Mouse (Mus musculus) kidney, postnatal 36 days (tissue): ENCODE data around the gene Cyth1.

ENCODE experiments used
- DNase-seq, 2 experiments: peaks; one replicate each; pipeline ENCODE4 v3.0.0; 2021 to 2022; ENCODE audit warnings: mixed read lengths in 2 of 2

The Cyth1 gene

DNA sequence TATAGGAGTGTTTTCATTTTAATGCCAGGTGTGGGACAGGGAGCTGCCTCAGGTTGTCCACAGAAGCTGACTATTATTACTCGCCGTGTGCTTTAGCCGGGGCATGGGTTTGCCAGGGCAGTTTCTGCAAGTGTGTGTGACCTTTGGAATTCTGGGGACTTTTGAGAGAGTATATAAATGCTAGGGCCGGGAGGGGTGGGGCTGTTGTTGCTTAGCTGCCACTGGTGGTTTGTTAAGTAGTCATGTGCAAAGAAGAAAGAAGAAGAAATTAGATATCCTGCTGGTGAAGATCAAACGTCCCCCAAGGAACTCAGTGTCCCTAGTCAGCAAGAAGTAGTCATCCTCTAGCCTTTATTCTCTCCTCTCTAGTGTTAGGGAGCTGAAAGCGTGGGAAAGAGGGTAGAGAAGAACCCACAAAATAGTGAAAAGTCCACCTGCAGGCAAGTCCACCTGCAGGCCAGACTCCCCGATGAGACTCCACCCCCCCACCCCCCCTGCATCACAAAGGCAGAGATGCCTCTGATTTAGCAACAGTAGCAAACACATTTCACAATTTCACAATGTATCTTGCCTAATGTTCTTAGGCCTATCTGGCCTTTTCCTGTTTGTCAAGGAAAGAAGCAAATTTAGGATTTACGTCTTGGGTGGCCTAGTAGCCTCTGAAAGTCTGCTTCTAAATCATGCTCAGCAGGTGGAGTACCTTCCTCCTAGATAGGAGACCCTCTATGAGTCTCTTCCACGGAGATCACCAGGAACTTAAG lies 100.3 kb downstream of the Cyth1 start:
- no peak for DNase-seq

DNA sequence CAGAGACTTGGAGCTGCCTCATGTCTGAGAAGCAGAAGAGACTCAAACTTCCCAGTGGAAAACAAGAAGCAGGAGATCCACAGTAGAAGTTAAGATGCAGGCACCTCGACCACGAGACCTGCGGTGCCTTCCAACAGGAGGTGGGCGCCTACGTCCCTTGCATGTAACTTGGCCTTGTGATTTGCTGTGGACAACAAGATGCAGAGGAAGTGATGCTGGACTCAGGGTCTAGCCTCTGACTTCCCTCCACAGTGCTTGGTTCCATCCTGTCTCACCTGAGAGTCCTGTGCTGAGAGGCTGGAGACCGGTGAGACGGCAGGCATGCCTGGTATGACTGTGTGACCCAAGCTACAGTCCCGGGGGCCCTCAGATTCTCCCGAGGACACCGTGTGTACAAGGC lies 101.9 kb downstream of the Cyth1 start:
- DNase-seq: no peak

DNA sequence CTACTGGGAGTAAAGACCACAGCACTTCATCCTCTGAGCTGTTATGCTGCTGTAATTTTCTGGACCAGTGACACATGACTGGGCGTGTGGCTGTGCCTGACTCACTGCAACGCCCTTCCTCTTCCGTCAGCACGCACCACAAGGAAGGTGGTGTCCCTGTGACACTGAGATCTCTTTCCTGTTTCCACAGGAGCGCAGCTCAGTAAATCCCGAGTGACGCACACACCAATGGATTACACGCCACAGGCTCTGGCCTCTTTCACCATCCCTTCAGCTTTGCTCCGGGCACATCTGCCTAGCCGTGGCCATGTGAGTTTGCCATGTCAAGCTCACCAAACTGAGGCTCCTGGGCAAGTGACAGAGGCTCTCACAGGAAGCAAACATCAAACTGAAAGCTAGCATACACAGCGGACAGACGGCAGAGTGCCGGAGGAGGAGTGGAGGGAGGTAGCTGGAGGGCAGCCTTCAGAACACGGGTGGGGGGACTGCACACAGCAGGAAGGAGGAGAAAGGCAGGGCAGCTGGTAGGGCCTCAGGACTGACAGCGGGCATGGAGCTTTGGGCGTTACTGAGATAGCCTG lies 102.5 kb downstream of the Cyth1 start:
- peak; percentile 69 to 82 for DNase-seq

DNA sequence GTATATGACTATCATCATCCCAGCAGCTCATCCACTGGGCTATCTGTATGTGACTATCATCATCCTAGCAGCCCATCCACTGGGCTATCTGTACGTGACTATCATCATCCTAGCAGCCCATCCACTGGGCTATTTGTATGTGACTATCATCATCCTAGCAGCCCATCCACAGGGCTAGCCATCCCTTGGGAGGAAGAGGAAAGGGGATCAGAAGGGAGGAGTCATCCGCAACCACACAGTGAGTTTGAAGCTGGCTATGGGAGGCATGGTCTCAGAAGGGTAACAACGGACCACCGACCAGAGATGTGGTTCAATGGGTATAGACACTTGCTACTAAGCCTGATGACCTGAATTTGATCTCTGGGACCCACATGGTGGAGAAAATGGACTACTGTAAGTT lies 103.3 kb downstream of the Cyth1 start:
- no peak for DNase-seq

- DNase-seq: no peak
Observed at GRCm38 (mm10) chr11:118143731-118144130, 104.7 kb downstream of the Cyth1 start.

DNA sequence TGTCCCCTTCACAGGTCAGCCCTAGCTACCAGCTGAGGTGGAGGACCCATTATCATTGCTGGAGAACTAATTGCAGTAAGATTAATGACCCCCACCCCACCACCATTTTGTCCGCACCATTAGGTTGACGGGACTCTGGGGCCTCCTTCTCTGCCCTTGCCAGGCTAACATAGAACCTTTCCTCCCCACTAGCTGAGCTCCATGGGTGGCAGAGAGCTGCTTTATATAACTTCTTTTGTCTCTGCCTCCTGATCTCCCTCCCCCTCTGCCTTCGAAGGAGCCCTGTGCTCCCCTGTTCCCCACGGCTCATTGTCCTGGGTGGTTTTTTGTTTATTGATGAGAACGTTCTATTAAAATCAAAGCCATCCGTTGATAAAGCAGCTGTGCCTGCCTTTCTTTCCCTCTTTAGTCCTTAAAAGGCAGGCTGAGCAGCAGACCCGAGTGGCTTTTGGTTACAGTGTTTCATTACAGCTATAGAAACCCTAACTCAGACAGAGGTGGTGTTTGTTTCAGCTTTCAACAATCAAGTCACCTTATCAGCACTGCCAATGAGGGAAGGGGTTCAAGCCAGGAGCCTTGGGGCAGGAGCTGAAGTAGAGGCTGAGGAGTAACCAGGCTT lies 105.7 kb downstream of the Cyth1 start:
- DNase-seq: no peak

DNA sequence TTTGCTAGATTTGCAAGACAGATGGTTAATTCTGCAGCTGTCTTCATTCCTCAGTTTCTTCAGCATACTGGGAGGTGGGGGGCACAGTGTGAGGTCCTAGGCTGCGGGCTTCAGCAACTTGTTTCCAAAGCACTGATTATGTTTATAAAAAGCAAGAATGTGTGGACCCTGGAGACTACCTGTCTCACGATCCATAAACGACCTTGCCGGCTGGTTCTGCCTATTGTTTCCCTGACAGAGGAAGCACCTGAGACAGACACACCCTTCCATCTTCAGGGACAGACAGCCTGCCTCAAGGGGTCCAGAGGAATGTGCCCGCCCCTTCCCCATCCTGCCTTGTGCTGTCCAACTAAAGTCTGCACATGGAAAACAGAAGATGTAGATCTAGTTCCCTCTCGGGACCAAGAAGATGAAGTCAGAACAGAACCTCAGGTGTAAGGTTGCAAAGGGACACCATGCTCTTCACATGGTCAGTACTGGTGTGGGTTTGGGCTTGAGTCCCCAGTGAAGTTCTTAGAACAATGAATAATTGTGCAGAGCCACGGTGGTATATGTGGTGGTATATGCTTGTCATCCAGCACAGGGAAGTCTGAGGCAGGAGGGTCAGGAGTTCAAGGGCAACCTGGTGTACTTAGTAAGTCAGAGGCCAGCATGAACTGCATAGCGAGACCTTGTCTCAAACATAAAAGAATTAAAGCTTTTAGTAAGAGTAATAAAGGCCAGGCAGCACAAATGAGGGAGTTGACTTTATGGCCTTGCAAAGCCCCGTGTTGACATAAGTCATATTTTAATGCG lies 107.4 kb downstream of the Cyth1 start:
- no peak for DNase-seq

DNA sequence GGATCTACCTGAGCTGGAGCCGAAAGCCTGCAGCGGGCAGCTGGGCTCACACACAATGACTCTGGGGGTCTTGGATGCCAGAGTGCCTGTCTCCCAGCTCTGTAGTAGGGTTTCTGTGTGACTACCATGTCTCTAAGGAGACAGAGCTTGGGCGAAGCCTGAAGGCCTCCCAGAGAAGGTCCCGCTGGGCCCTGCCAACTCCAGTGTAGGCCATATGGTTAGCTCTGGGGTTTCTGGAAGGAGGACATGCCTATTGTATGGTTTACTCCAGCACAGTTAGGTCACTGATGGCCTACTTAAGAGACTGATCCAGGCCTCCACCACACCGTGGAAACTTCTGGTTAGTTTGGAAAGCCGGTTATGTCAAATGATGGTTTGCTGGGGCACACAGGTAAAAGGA lies 110.0 kb downstream of the Cyth1 start:
- DNase-seq: no peak

DNA sequence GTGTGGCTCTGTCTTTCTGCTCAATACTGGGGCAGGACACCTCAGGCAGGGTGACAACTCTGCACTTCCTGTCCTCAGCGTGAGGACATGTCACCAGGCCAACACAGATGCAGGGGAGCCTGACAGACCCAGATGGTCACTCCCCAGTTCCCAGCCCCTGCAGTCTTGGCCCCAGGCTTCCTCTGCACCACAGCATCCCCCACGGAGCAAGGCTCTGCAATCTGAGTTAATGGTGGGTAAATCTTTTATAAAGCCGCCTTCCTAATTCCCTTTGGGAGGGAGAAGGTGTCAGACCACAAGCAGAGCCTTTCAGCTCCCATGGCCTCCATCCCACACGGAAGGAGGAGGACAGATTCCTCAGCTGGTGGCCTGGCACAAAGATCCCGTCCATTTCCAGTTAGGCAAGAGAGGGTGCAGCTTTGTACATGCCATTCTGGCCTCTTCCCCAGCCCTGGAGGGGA lies 112.2 kb downstream of the Cyth1 start:
- no peak for DNase-seq

DNA sequence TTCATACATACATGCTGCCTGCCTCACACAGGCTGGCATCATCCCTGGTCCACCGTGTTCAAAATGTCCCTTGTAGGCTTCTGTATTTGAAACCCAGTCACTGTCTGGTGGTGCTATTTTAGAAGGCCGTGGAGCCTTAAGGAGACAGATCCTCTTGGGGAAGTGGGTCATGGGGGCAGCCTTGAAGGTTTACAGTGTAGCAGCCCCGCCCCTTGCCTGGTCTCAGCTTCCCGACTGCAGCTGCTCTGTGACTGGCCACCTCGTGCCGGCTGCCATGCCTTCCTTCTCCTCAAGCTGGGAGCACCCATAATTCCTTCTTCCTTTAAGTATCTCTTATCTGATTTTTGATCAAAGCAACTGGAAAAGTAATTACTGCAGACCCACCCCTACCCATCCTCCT lies 113.1 kb downstream of the Cyth1 start:
- no peak for DNase-seq

DNA sequence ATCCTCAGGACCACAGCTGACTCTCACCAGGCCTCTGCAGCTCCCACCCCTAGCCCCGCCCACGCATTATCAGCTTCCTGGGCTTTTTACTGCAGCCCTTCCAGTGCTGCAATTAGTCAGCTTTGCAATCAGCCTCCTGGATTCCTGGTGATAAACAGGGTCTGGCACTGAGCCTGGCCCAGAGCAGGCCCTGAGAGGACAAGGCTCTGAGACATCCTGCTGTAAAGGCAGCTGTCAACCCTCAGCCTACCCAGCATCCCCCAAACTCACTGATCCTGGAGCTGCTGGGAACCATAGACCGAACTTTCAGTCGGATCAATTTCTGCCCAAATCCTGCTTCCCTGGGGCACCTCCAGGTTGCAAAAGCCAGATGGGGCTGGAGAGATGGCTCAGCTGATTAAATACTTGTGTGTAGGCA lies 114.6 kb downstream of the Cyth1 start:
- DNase-seq: peak; percentile 24 to 57

DNA sequence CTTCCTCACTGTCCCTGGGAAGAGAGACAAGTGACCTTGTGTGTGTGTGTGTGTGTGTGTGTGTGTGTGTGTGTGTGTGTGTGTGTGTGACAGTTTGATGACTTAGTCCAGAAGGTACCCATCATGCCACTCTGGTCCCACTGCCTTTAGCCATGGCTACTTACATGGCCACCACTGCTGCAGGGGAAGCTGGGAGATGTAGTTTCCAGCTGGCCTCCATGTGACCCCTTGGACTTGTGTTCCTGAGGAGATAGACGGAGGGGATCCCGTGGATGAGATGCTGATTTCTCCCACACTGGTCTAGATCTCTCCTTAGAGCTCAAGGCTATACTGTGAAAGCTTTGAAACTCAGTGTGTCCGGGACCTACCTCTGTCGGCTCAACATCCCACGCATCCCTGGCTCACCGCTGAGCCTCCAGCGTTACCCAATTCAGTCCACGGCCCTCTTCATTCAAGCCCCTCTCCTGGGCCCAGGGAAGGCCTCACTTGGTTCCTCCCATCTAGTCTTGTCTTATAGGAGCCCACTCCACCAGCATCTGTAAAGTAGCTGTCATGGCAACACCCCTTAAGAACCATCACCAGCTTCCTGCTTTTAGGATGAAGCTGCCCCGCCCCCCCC lies 115.2 kb downstream of the Cyth1 start:
- DNase-seq: peak in 1 of 2 experiments; percentile 15

DNA sequence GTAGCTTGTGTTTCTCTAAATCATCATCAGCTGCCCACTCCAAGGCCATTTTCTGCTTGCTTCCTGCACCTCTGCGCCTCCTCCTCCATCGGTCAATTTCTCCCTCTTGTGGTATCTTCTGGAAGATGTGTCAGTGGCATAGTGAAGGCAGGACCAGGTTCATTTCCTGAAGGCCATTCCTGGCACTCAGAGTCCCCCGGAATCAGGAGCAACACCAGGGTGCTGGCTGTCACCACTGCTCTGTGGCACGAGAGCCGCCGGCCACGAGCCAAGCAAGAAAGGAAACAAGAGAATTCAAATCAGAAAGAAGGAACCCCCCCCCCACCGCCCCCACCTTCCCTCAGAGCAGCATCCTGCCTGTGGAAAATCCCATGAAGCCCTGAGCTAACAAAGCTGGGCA lies 116.3 kb downstream of the Cyth1 start:
- peak; percentile 64 to 66 for DNase-seq

- DNase-seq: no peak
Observed at GRCm38 (mm10) chr11:118130534-118130933, 117.9 kb downstream of the Cyth1 start, which contains the start of gene Dnah17. Gene Dnah17 (minus strand): TSS chr11:118130634.

GRCm38 (mm10) chr11:118129812-118130211 lies 118.6 kb downstream of the Cyth1 start:
- no peak for DNase-seq

DNA sequence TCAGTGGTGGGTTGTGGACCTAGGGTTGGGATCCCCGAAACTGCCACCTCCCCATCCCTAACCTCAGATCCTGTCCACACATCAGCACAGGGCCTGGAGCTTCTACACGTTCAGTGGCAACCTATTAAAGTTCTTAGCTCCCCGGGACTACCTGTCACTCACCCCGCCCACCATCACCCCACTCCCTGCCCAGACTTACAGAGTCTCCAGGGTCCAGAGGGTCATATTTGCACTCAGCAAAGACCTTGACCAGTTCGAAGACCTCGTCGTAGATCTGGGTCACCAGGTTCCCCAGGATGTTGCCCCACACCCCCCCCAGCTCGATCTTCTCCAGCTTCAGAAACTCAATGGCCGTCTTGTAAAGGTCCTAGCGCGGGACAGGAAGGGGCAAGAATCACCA lies 126.8 kb downstream of the Cyth1 start:
- DNase-seq: no peak

DNA sequence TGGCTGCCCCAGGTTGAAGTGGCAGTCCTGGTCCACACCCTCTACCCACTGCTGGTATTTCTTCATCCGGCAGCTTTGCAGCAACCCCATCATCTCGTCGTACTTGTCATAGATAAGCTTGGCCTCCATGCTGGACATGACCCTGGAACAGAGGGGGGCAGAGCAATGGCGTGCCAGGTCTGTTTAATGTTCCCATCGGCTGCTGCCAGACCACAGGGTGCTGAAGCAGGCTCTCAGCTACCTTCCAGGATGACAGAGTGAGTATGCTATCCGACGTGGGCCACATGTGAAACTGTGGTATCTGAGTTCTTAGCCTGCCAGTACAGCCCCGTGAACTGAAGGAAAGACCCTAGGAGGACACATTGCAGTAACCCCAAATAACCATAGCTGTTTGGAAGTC lies 129.6 kb downstream of the Cyth1 start:
- DNase-seq: no peak

DNA sequence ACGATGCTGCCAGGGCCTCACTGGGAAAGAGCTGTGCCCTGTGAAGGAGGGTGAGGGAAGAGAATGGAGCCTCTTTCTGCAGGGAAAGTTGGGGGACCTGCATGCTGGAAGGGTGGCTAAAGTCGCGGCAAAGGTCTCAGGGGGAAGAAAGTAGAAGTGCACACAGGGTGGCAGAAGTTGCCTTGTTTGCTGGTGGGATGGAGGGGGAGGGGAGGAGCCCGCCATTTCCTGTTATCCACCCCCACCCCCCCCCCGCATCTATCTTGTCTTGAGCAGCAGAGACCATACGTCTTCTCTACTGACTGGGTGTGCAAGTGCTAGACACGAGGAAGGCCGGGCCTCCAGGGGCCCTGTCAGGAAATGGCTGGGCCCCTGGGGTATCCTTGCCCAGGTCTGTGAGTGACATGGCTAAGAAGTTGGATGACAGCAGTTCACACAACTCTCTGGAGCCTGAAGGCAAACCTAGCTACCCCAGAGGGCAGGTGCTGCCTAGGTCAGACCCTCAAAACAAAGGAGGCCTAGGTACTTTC lies 133.7 kb downstream of the Cyth1 start:
- no peak for DNase-seq

DNA sequence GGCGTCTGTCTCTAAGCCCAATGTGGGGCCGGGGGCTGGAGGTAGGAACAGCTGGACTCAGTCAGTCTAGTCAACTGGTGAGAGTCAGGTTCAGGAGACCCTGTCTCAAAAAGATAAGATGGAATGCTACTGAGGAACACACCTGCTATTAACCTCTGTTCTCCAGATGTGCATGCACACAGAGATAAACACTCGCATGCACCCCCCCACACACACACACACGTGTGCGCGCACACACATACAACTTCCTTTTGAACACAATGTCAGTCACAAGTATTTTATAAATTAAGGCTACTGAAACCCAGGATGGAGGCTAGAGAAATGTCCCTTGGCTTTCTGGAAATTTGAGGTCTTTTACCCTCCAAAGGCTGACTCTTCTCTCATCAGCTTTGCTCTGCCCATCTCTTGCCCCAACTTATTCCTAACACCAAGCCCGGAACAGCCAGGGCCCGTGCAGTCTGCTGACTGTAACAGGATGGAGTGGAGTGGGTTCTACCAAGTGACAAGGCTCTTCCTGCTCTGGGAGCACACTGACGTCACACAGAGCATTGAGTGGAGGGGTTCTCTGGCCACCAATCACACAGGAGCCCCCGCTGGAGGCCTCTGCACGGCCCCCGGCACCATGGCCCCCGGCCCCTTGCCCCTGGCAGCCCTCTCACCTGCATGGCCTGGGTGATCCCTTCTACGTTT lies 134.7 kb downstream of the Cyth1 start:
- DNase-seq: no peak

GRCm38 (mm10) chr11:118104001-118104400 lies 144.4 kb downstream of the Cyth1 start:
- peak; percentile 80 to 94 for DNase-seq

- no peak for DNase-seq
Observed at GRCm38 (mm10) chr11:118103383-118103782, 145.0 kb downstream of the Cyth1 start.

DNA sequence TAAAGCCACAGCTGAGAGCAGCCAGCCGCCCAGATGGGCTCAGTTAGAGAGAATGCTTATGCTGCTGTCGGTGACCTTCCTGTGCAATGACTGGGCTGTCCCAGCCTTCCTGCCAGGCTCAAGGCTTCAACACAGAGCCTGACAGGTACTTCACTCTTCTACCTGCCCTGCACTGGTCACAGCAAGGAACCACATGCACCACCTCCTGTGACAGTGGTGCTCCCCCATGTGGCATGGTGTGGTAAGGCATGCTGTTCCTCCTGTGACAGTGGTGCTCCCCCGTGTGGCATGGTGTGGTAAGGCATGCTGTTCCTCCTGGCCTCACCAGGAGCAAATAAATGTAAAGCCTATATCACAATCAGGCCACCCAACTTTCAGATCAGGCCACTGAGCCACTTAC lies 145.6 kb downstream of the Cyth1 start:
- DNase-seq: peak; percentile 85 to 97
